Mouse (Mus musculus) adrenal gland, postnatal 4 days (tissue): ENCODE data around the gene Hes1. TPM values are rescaled to one million over a fixed set of nuclear protein-coding genes. Genes with fewer than 3 reads are reported as not detected.

Source experiments
- DNase-seq, 2 experiments: peaks; one replicate each; pipeline ENCODE4 v3.0.0; 2021 to 2022; ENCODE audit warnings: low spot score in 2 of 2, mixed read lengths in 2 of 2
- total RNA-seq, 2 experiments: library from RNA; stranded (reverse); gene quantifications; 2 replicates each; pipeline ENCODE4 v1.2.3; 2021

The Hes1 gene
- total RNA-seq, 2 experiments from 2014 or later: 31.4 to 39.1 TPM

DNA sequence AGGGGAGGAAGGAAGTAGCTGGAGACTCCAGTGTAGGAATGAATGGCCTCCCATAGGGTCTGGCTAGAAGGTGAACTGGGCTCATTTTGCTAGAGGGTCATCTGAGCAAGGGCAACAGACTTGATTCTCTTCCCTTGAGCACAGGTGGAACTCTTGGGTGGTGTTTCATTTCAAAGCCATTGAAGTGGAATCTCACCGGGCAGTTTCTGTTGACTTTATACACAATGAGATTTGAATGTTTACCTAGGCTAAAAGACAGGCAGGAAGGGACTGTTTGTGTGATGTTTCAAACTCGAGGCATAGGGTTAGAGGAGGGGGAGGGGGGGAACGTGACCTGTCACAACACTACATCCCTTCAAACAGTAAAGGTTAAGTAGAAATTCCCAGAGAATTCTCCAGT is 49.0 kb downstream of the Hes1 start:
- no peak for DNase-seq

GRCm38 (mm10) chr16:30113800-30114199 is 49.6 kb downstream of the Hes1 start:
- DNase-seq: no peak

GRCm38 (mm10) chr16:30114451-30114850 is 50.3 kb downstream of the Hes1 start:
- DNase-seq: no peak

Other genes starting within 250 kb of the Hes1 start
- 10 to 100 TPM in 1 of 2 experiments, 1 to 10 TPM in 1; 1.3 to 10.9 TPM for gene Cpn2, start 203.1 kb downstream of the Hes1 start, total RNA-seq
- under 1 TPM; 0.34 to 0.54 TPM for gene Lrrc15, start 218.9 kb downstream of the Hes1 start, total RNA-seq
- 1 to 10 TPM in 1 of 2 experiments, under 1 TPM in 1; 0.34 to 1.3 TPM for gene Gp5, start 246.4 kb downstream of the Hes1 start, total RNA-seq